Mouse (Mus musculus): ENCODE results near the gene Abat. TPM values are rescaled to one million over a fixed set of nuclear protein-coding genes. Genes with fewer than 3 reads are reported as not detected.
A peak's percentile ranks its signal among the peaks of the same experiment; 100 is the strongest.
"Not testable (repeated sequence)": the region's sequence is repeated elsewhere in the genome, so short reads cannot be mapped to it uniquely, and the experiment has no call there.

Abat gene
- polyA plus RNA-seq, 1 experiment from 2014 or later = 18.5 TPM

- no peaks in the 10 kb centered on the region for H3K27me3 ChIP-seq (ENCODE audit: control insufficient read depth, insufficient read depth, low read length)
- H3K4me2 ChIP-seq (ENCODE audit: low read depth, severe bottlenecking) = no peak overlapping the region
- no peak overlapping the region for H3K9ac ChIP-seq (ENCODE audit: low read length)
- H3K4me1 ChIP-seq (ENCODE audit: control insufficient read depth, insufficient read depth, low read length) = peaks cover 9% of the 10 kb centered on the region; the same call in 1 of the 2 replicates
- no peak overlapping the region for H3K4me3 ChIP-seq (ENCODE audit: low read depth, low read length)
- ATAC-seq (ENCODE audit: insufficient number of reproducible peaks, low FRiP score, low TSS enrichment, low read depth) (no peak), DNase-seq (ENCODE audit: low spot score) (peak; percentile 48)
- H3K36me3 ChIP-seq (ENCODE audit: control insufficient read depth, insufficient read depth, low read length) = no peaks in the 10 kb centered on the region
- no peaks in the 10 kb centered on the region for H3K9me3 ChIP-seq (ENCODE audit: control insufficient read depth, low read length)
- H3K27ac ChIP-seq (replicated peaks; ENCODE audit: low read depth, low read length) = no peak overlapping the region
- WGBS = 18% methylated on average over 9 of the region's 9 CpGs
Measured at GRCm38 (mm10) chr16:8539150-8539865, 26.1 kb downstream of the Abat start.

GRCm38 (mm10) chr16:8540859-8541314 lies 27.7 kb downstream of the Abat start:
- Histone ChIP-seq H3K36me3 (ENCODE audit: control insufficient read depth, insufficient read depth, low read length) (no peaks in the 10 kb centered on the region), H3K27me3 (ENCODE audit: control insufficient read depth, insufficient read depth, low read length) (no peaks in the 10 kb centered on the region), H3K4me3 (ENCODE audit: low read depth, low read length) (no peak overlapping the region), H3K9ac (ENCODE audit: low read length) (no peak overlapping the region), H3K9me3 (ENCODE audit: control insufficient read depth, low read length) (no peaks in the 10 kb centered on the region), H3K4me1 (ENCODE audit: control insufficient read depth, insufficient read depth, low read length) (peaks cover 9% of the 10 kb centered on the region; the same call in 1 of the 2 replicates), H3K27ac (replicated peaks; ENCODE audit: low read depth, low read length) (no peak overlapping the region), H3K4me2 (ENCODE audit: low read depth, severe bottlenecking) (no peak overlapping the region)
- ATAC-seq (ENCODE audit: insufficient number of reproducible peaks, low FRiP score, low TSS enrichment, low read depth) = no peak
- WGBS = 75% methylated on average over 3 of the region's 3 CpGs
- no peak for DNase-seq (ENCODE audit: low spot score)

- no peak overlapping the region for H3K9ac ChIP-seq (ENCODE audit: low read length)
- no peak overlapping the region for H3K27ac ChIP-seq (replicated peaks; ENCODE audit: low read depth, low read length)
- H3K4me3 ChIP-seq (ENCODE audit: low read depth, low read length) = no peak overlapping the region
- no peaks in the 10 kb centered on the region for H3K9me3 ChIP-seq (ENCODE audit: control insufficient read depth, low read length)
- H3K36me3 ChIP-seq (ENCODE audit: control insufficient read depth, insufficient read depth, low read length) = no peaks in the 10 kb centered on the region
- no peaks in the 10 kb centered on the region for H3K27me3 ChIP-seq (ENCODE audit: control insufficient read depth, insufficient read depth, low read length)
- ATAC-seq (ENCODE audit: insufficient number of reproducible peaks, low FRiP score, low TSS enrichment, low read depth) = no peak
- no peak overlapping the region for H3K4me2 ChIP-seq (ENCODE audit: low read depth, severe bottlenecking)
- H3K4me1 ChIP-seq (ENCODE audit: control insufficient read depth, insufficient read depth, low read length) = no peaks in the 10 kb centered on the region
- WGBS = 86% methylated on average over 2 of the region's 2 CpGs
- DNase-seq (ENCODE audit: low spot score) = no peak
Measured at GRCm38 (mm10) chr16:8547836-8548235, 34.6 kb downstream of the Abat start.

GRCm38 (mm10) chr16:8549506-8549905 lies 36.3 kb downstream of the Abat start:
- H3K36me3 ChIP-seq (ENCODE audit: control insufficient read depth, insufficient read depth, low read length) = no peaks in the 10 kb centered on the region
- H3K9me3 ChIP-seq (ENCODE audit: control insufficient read depth, low read length) = no peaks in the 10 kb centered on the region
- H3K4me3 ChIP-seq (ENCODE audit: low read depth, low read length) = no peak overlapping the region
- no peak overlapping the region for H3K27ac ChIP-seq (replicated peaks; ENCODE audit: low read depth, low read length)
- no peak overlapping the region for H3K4me2 ChIP-seq (ENCODE audit: low read depth, severe bottlenecking)
- H3K27me3 ChIP-seq (ENCODE audit: control insufficient read depth, insufficient read depth, low read length) = no peaks in the 10 kb centered on the region
- H3K4me1 ChIP-seq (ENCODE audit: control insufficient read depth, insufficient read depth, low read length) = no peaks in the 10 kb centered on the region
- DNase-seq (ENCODE audit: low spot score) (no peak), ATAC-seq (ENCODE audit: insufficient number of reproducible peaks, low FRiP score, low TSS enrichment, low read depth) (no peak)
- no peak overlapping the region for H3K9ac ChIP-seq (ENCODE audit: low read length)
- WGBS = 69% methylated on average over 9 of the region's 9 CpGs

- Histone ChIP-seq H3K9ac (ENCODE audit: low read length) (no peak overlapping the region), H3K9me3 (ENCODE audit: control insufficient read depth, low read length) (no peaks in the 10 kb centered on the region), H3K4me1 (ENCODE audit: control insufficient read depth, insufficient read depth, low read length) (no peaks in the 10 kb centered on the region), H3K36me3 (ENCODE audit: control insufficient read depth, insufficient read depth, low read length) (no peaks in the 10 kb centered on the region), H3K27ac (replicated peaks; ENCODE audit: low read depth, low read length) (no peak overlapping the region), H3K4me2 (ENCODE audit: low read depth, severe bottlenecking) (no peak overlapping the region), H3K4me3 (ENCODE audit: low read depth, low read length) (no peak overlapping the region), H3K27me3 (ENCODE audit: control insufficient read depth, insufficient read depth, low read length) (no peaks in the 10 kb centered on the region)
- WGBS = 83% methylated on average over 3 of the region's 3 CpGs
- no peak for ATAC-seq (ENCODE audit: insufficient number of reproducible peaks, low FRiP score, low TSS enrichment, low read depth)
- DNase-seq (ENCODE audit: low spot score) = no peak
Measured at GRCm38 (mm10) chr16:8554351-8554750, 41.1 kb downstream of the Abat start.

GRCm38 (mm10) chr16:8554751-8555150 lies 41.5 kb downstream of the Abat start:
- H3K4me3 ChIP-seq (ENCODE audit: low read depth, low read length); H3K36me3 ChIP-seq (ENCODE audit: control insufficient read depth, insufficient read depth, low read length); H3K27ac ChIP-seq (replicated peaks; ENCODE audit: low read depth, low read length); H3K27me3 ChIP-seq (ENCODE audit: control insufficient read depth, insufficient read depth, low read length); H3K4me1 ChIP-seq (ENCODE audit: control insufficient read depth, insufficient read depth, low read length); DNase-seq (ENCODE audit: low spot score); H3K9me3 ChIP-seq (ENCODE audit: control insufficient read depth, low read length); H3K9ac ChIP-seq (ENCODE audit: low read length); H3K4me2 ChIP-seq (ENCODE audit: low read depth, severe bottlenecking); ATAC-seq (ENCODE audit: insufficient number of reproducible peaks, low FRiP score, low TSS enrichment, low read depth): not testable (repeated sequence)
- WGBS = 91% methylated on average over 2 of the region's 2 CpGs

GRCm38 (mm10) chr16:8555371-8555770 lies 42.1 kb downstream of the Abat start:
- not testable (repeated sequence) for H3K4me1 ChIP-seq (ENCODE audit: control insufficient read depth, insufficient read depth, low read length); H3K27ac ChIP-seq (replicated peaks; ENCODE audit: low read depth, low read length); H3K9me3 ChIP-seq (ENCODE audit: control insufficient read depth, low read length); H3K9ac ChIP-seq (ENCODE audit: low read length); H3K4me2 ChIP-seq (ENCODE audit: low read depth, severe bottlenecking); H3K36me3 ChIP-seq (ENCODE audit: control insufficient read depth, insufficient read depth, low read length); H3K4me3 ChIP-seq (ENCODE audit: low read depth, low read length); H3K27me3 ChIP-seq (ENCODE audit: control insufficient read depth, insufficient read depth, low read length); ATAC-seq (ENCODE audit: insufficient number of reproducible peaks, low FRiP score, low TSS enrichment, low read depth); DNase-seq (ENCODE audit: low spot score)
- WGBS = 82% methylated on average over 3 of the region's 3 CpGs

GRCm38 (mm10) chr16:8560079-8560478 lies 46.9 kb downstream of the Abat start:
- Histone ChIP-seq H3K9ac (ENCODE audit: low read length) (no peak overlapping the region), H3K4me3 (ENCODE audit: low read depth, low read length) (no peak overlapping the region), H3K4me1 (ENCODE audit: control insufficient read depth, insufficient read depth, low read length) (no peaks in the 10 kb centered on the region), H3K4me2 (ENCODE audit: low read depth, severe bottlenecking) (no peak overlapping the region), H3K36me3 (ENCODE audit: control insufficient read depth, insufficient read depth, low read length) (no peaks in the 10 kb centered on the region), H3K9me3 (ENCODE audit: control insufficient read depth, low read length) (peaks cover 4% of the 10 kb centered on the region; the same call in 1 of the 2 replicates), H3K27me3 (ENCODE audit: control insufficient read depth, insufficient read depth, low read length) (no peaks in the 10 kb centered on the region), H3K27ac (replicated peaks; ENCODE audit: low read depth, low read length) (no peak overlapping the region)
- no peak for ATAC-seq (ENCODE audit: insufficient number of reproducible peaks, low FRiP score, low TSS enrichment, low read depth)
- 90% methylated on average over 17 of the region's 17 CpGs for WGBS
- DNase-seq (ENCODE audit: low spot score) = no peak

- not testable (repeated sequence) for H3K4me1 ChIP-seq (ENCODE audit: control insufficient read depth, insufficient read depth, low read length); H3K4me2 ChIP-seq (ENCODE audit: low read depth, severe bottlenecking); H3K36me3 ChIP-seq (ENCODE audit: control insufficient read depth, insufficient read depth, low read length); H3K9ac ChIP-seq (ENCODE audit: low read length); H3K4me3 ChIP-seq (ENCODE audit: low read depth, low read length); H3K9me3 ChIP-seq (ENCODE audit: control insufficient read depth, low read length); ATAC-seq (ENCODE audit: insufficient number of reproducible peaks, low FRiP score, low TSS enrichment, low read depth); H3K27me3 ChIP-seq (ENCODE audit: control insufficient read depth, insufficient read depth, low read length); DNase-seq (ENCODE audit: low spot score); H3K27ac ChIP-seq (replicated peaks; ENCODE audit: low read depth, low read length)
- 51% methylated on average over 4 of the region's 4 CpGs for WGBS
Measured at GRCm38 (mm10) chr16:8561101-8561500, 47.9 kb downstream of the Abat start.
